Mouse (Mus musculus) intestine, postnatal 0 days (tissue): ENCODE measurements at regions not wholly inside any gene's neighbourhood (a gene's known extent, or its start where the extent isn't known, plus 50 kb on each side); places are given as distances from the start of the nearest gene placed in this dataset.

Experiments
- ATAC-seq: fragments of 200-750 bp; cut with Nextera tagmentation; 2 replicates; pipeline ENCODE4 v1.8.0; 2017; ENCODE audit warnings: mild to moderate bottlenecking, moderate TSS enrichment, moderate library complexity
- H3K27ac ChIP-seq: fragments of 300-500 bp; sonication (generic); 2 replicates; pipeline ENCODE4 v1.5.1; 2014; ENCODE audit warnings: mild to moderate bottlenecking, low read depth, low read length, moderate library complexity
- H3K27me3 ChIP-seq: fragments of 300-500 bp; sonication (generic); replicated peaks from 2 replicates; pipeline ENCODE4 v1.6.1; 2014; ENCODE audit warnings: low read length, mixed read lengths; ENCODE audit not compliant: control insufficient read depth, insufficient read depth
- H3K36me3 ChIP-seq: fragments of 300-500 bp; sonication (generic); 2 replicates; pipeline ENCODE4 v1.6.1; 2014; ENCODE audit warnings: mild to moderate bottlenecking, moderate library complexity; ENCODE audit not compliant: control insufficient read depth, insufficient read depth
- H3K4me1 ChIP-seq: fragments of 300-500 bp; sonication (generic); replicated peaks from 2 replicates; pipeline ENCODE4 v1.6.1; 2014; ENCODE audit warnings: antibody characterized with exemption, low read length, mixed read lengths; ENCODE audit not compliant: control insufficient read depth, insufficient read depth
- H3K4me2 ChIP-seq: fragments of 300-500 bp; sonication (generic); replicated peaks from 2 replicates; pipeline ENCODE4 v1.6.1; 2014; ENCODE audit warnings: low read depth, mild to moderate bottlenecking, moderate library complexity
- H3K4me3 ChIP-seq: fragments of 300-500 bp; sonication (generic); 2 replicates; pipeline ENCODE4 v1.5.1; 2014; ENCODE audit warnings: low read depth, low read length
- H3K9ac ChIP-seq: fragments of 300-500 bp; sonication (generic); 2 replicates; pipeline ENCODE4 v1.6.1; 2014; ENCODE audit warnings: mild to moderate bottlenecking, low read depth, low read length
- H3K9me3 ChIP-seq: fragments of 300-500 bp; sonication (generic); 2 replicates; pipeline ENCODE4 v1.6.1; 2016; ENCODE audit warnings: mixed run types; ENCODE audit not compliant: control insufficient read depth
- CTCF ChIP-seq: sonication (generic); IDR thresholded peaks from 2 replicates; pipeline ENCODE4 v1.5.1; 2016; ENCODE audit warnings: low read depth, mild to moderate bottlenecking, control low read depth, antibody characterized with exemption, moderate library complexity
- WGBS: fragments of 180-500 bp; shearing (Covaris S2); extraction: QIAGEN DNeasy Blood & Tissue Kit; methylation state at CpG from one replicate; pipeline ENCODE4 v1.1.7; 2014; 5-methylcytosine and 5-hydroxymethylcytosine counted together

- H3K4me1 ChIP-seq: no peaks in the 10 kb centered on the region
- TF ChIP-seq CTCF: no peak
- WGBS: 59% methylated on average over 1 of the region's 1 CpGs
- no peak overlapping the region for H3K4me3 ChIP-seq
- no peaks in the 10 kb centered on the region for H3K27me3 ChIP-seq
- no peak overlapping the region for H3K9ac ChIP-seq
- H3K4me2 ChIP-seq: no peak overlapping the region
- H3K36me3 ChIP-seq: no peaks in the 10 kb centered on the region
- no peaks in the 10 kb centered on the region for H3K9me3 ChIP-seq
- ATAC-seq: no peak
- no peak overlapping the region for H3K27ac ChIP-seq
These were observed 365.3 kb upstream of the Tmem229a start for GRCm38 (mm10) chr6:25321446-25321845.

GRCm38 (mm10) chr6:25320291-25320844 is 364.3 kb upstream of the Tmem229a start:
- Histone ChIP-seq H3K4me1 (no peaks in the 10 kb centered on the region), H3K4me3 (no peak overlapping the region), H3K4me2 (no peak overlapping the region), H3K9ac (no peak overlapping the region), H3K27me3 (no peaks in the 10 kb centered on the region), H3K36me3 (no peaks in the 10 kb centered on the region), H3K27ac (no peak overlapping the region), H3K9me3 (no peaks in the 10 kb centered on the region)
- no peak for TF ChIP-seq CTCF
- 73% methylated on average over 6 of the region's 6 CpGs for WGBS
- no peak for ATAC-seq

GRCm38 (mm10) chr6:25307471-25307870 is 351.4 kb upstream of the Tmem229a start:
- H3K4me1 ChIP-seq: no peaks in the 10 kb centered on the region
- H3K36me3 ChIP-seq: no peaks in the 10 kb centered on the region
- H3K27ac ChIP-seq: no peak overlapping the region
- H3K4me2 ChIP-seq: no peak overlapping the region
- H3K9ac ChIP-seq: no peak overlapping the region
- no peak for ATAC-seq
- H3K9me3 ChIP-seq: no peaks in the 10 kb centered on the region
- H3K4me3 ChIP-seq: no peak overlapping the region
- H3K27me3 ChIP-seq: no peaks in the 10 kb centered on the region
- TF ChIP-seq CTCF: no peak

GRCm38 (mm10) chr6:25304844-25305504 is 348.9 kb upstream of the Tmem229a start:
- no peak overlapping the region for H3K27ac ChIP-seq
- H3K27me3 ChIP-seq: no peaks in the 10 kb centered on the region
- no peak for ATAC-seq
- WGBS: 80% methylated on average over 4 of the region's 4 CpGs
- no peak overlapping the region for H3K4me3 ChIP-seq
- no peaks in the 10 kb centered on the region for H3K9me3 ChIP-seq
- no peak overlapping the region for H3K9ac ChIP-seq
- no peak for TF ChIP-seq CTCF
- no peak overlapping the region for H3K4me2 ChIP-seq
- no peaks in the 10 kb centered on the region for H3K36me3 ChIP-seq
- no peaks in the 10 kb centered on the region for H3K4me1 ChIP-seq

GRCm38 (mm10) chr6:25291613-25292012 is 335.5 kb upstream of the Tmem229a start:
- no peak for TF ChIP-seq CTCF
- no peak overlapping the region for H3K4me2 ChIP-seq
- no peak overlapping the region for H3K27ac ChIP-seq
- no peak overlapping the region for H3K4me3 ChIP-seq
- no peak for ATAC-seq
- no peaks in the 10 kb centered on the region for H3K4me1 ChIP-seq
- WGBS: 61% methylated on average over 1 of the region's 1 CpGs
- no peaks in the 10 kb centered on the region for H3K9me3 ChIP-seq
- no peaks in the 10 kb centered on the region for H3K36me3 ChIP-seq
- H3K27me3 ChIP-seq: no peaks in the 10 kb centered on the region
- no peak overlapping the region for H3K9ac ChIP-seq

GRCm38 (mm10) chr6:25287591-25287990 is 331.5 kb upstream of the Tmem229a start:
- Histone ChIP-seq H3K36me3 (no peaks in the 10 kb centered on the region), H3K4me3 (no peak overlapping the region), H3K9ac (no peak overlapping the region), H3K9me3 (no peaks in the 10 kb centered on the region), H3K27me3 (no peaks in the 10 kb centered on the region), H3K4me2 (no peak overlapping the region), H3K4me1 (no peaks in the 10 kb centered on the region), H3K27ac (no peak overlapping the region)
- TF ChIP-seq CTCF: no peak
- WGBS: 95% methylated on average over 4 of the region's 4 CpGs
- no peak for ATAC-seq

GRCm38 (mm10) chr6:25286313-25286712 is 330.2 kb upstream of the Tmem229a start:
- TF ChIP-seq CTCF: no peak
- Histone ChIP-seq H3K9me3 (no peaks in the 10 kb centered on the region), H3K27ac (no peak overlapping the region), H3K9ac (no peak overlapping the region), H3K27me3 (no peaks in the 10 kb centered on the region), H3K36me3 (no peaks in the 10 kb centered on the region), H3K4me1 (no peaks in the 10 kb centered on the region), H3K4me3 (no peak overlapping the region), H3K4me2 (no peak overlapping the region)
- no peak for ATAC-seq
- WGBS: 63% methylated on average over 6 of the region's 6 CpGs
